15 mouse cellular contexts compared by ENCODE assay signal in genomic region chr10:44454753-44455152, GRCm38 (mm10).
DNase-seq lines count a peak whose midpoint lies in the region; ATAC-seq and TF ChIP-seq lines count a peak whose summit lies in the region.
"Had no signal": no experiment of that assay in that cellular context is flagged by ENCODE, and none has a peak within 500 bp of the region (broad histone marks: within the 10 kb centered on the region; RNA-seq: fewer than 3 reads in every experiment).

No protein-coding gene starts in this region.

- no peak for TF ChIP-seq EP300 in heart, adult 2 months (IDR thresholded peaks at IDR 0.05; ENCODE audit: insufficient read depth, low read depth, low read length)

- H3K9me3 ChIP-seq in midbrain, postnatal 0 days (ENCODE audit: low read length) = no peaks in the 10 kb centered on the region
- H3K9me3 ChIP-seq in midbrain, embryonic 10.5 days (replicated peaks) = no peaks in the 10 kb centered on the region
- no peaks in the 10 kb centered on the region for H3K9me3 ChIP-seq in intestine, embryonic 16.5 days (ENCODE audit: control insufficient read depth, low read length)
- H3K9me3 ChIP-seq: forebrain, embryonic 15.5 days; G1E; hindbrain, embryonic 15.5 days had no signal

- peaks cover 1% of the 10 kb centered on the region; the same call in 1 of the 2 replicates for H3K27me3 ChIP-seq in heart, adult 2 months (ENCODE audit: control insufficient read depth, insufficient read depth, low read length)
- peaks cover 13% of the 10 kb centered on the region; the same call in 1 of the 2 replicates for H3K27me3 ChIP-seq in midbrain, postnatal 0 days (ENCODE audit: insufficient read depth, low read length)
- peaks cover 65% of the 10 kb centered on the region for H3K27me3 ChIP-seq in midbrain, embryonic 10.5 days (ENCODE audit: low read depth, poor library complexity, severe bottlenecking)
- H3K27me3 ChIP-seq in intestine, embryonic 16.5 days (replicated peaks; ENCODE audit: control insufficient read depth, insufficient read depth, low read length) = no peaks in the 10 kb centered on the region

- H3K27ac ChIP-seq in heart, adult 2 months = peak overlapping the region; percentile 77
- no peak overlapping the region for H3K27ac ChIP-seq in midbrain, postnatal 0 days (ENCODE audit: low read depth, low read length)
- no peak overlapping the region for H3K27ac ChIP-seq in midbrain, embryonic 10.5 days (replicated peaks)
- H3K27ac ChIP-seq in intestine, embryonic 16.5 days (ENCODE audit: low read length) = peak overlapping the region; percentile 92
- H3K27ac ChIP-seq: forebrain, embryonic 15.5 days; hindbrain, embryonic 15.5 days had no signal

- ATAC-seq in midbrain, postnatal 0 days (ENCODE audit: low FRiP score) = no peak
- peak; percentile 62 for ATAC-seq in intestine, embryonic 16.5 days
- ATAC-seq: forebrain, embryonic 15.5 days had no signal

- TF ChIP-seq POLR2A in heart, adult 2 months (IDR thresholded peaks at IDR 0.05; ENCODE audit: insufficient read depth, low read depth, low read length) = no peak

- intact Hi-C loops in heart, adult 2 months (cut with DNase I) = loop anchor here (1.0 to 10.0 kb wide), 3 partner anchors 126 to 480 kb away; no protein-coding TSS in a partner anchor

- H3K4me2 ChIP-seq in midbrain, postnatal 0 days (ENCODE audit: low read depth, low read length, poor library complexity, severe bottlenecking) = no peak overlapping the region
- H3K4me2 ChIP-seq in intestine, embryonic 16.5 days (ENCODE audit: low read depth, low read length) = peak overlapping the region; percentile 73
- H3K4me2 ChIP-seq: forebrain, embryonic 15.5 days; hindbrain, embryonic 15.5 days had no signal

- DNase-seq in heart, adult 2 months = no peak
- DNase-seq in heart, postnatal 4 days = no peak
- DNase-seq in midbrain, postnatal 0 days (ENCODE audit: low spot score) = peak; percentile 53
- no peak for DNase-seq in midbrain, embryonic 10.5 days (ENCODE audit: low spot score)
- DNase-seq in spleen, postnatal 4 days (ENCODE audit: low spot score in 2 of 2) = no peak
- DNase-seq in thymus, postnatal 10 days (ENCODE audit: low spot score in 2 of 2) = no peak
- no peak for DNase-seq in right cerebral cortex, postnatal 36 days (ENCODE audit: low spot score in 2 of 2)
- DNase-seq: adrenal gland, adult 8-10 months; layer of hippocampus, postnatal 36 days; lung, postnatal 36 days; thymus, postnatal 25 days had no signal

- peaks cover 2% of the 10 kb centered on the region for H3K36me3 ChIP-seq in heart, adult 2 months (ENCODE audit: control insufficient read depth, insufficient read depth, low read length)
- H3K36me3 ChIP-seq in midbrain, postnatal 0 days (ENCODE audit: insufficient read depth, low read length) = no peaks in the 10 kb centered on the region
- H3K36me3 ChIP-seq in midbrain, embryonic 10.5 days = no peaks in the 10 kb centered on the region
- no peaks in the 10 kb centered on the region for H3K36me3 ChIP-seq in intestine, embryonic 16.5 days (ENCODE audit: control insufficient read depth, insufficient read depth, low read length)
- H3K36me3 ChIP-seq: forebrain, embryonic 15.5 days; hindbrain, embryonic 15.5 days had no signal

- TF ChIP-seq CTCF in heart, adult 2 months (IDR thresholded peaks at IDR 0.05) = peak; percentile 61
- peak; percentile 49 for TF ChIP-seq CTCF in midbrain, postnatal 0 days (IDR thresholded peaks at IDR 0.05)

- WGBS in heart, adult 2 months = 48% methylated on average over 4 of the region's 4 CpGs
- WGBS in midbrain, postnatal 0 days = 85% methylated on average over 4 of the region's 4 CpGs
- 80% methylated on average over 4 of the region's 4 CpGs for WGBS in midbrain, embryonic 10.5 days
- 53% methylated on average over 4 of the region's 4 CpGs for WGBS in intestine, embryonic 16.5 days

- peaks cover 1% of the 10 kb centered on the region; the same call in 1 of the 2 replicates for H3K4me1 ChIP-seq in heart, adult 2 months (ENCODE audit: control insufficient read depth, insufficient read depth, low read length)
- no peaks in the 10 kb centered on the region for H3K4me1 ChIP-seq in midbrain, postnatal 0 days (ENCODE audit: insufficient read depth, low read length)
- H3K4me1 ChIP-seq in midbrain, embryonic 10.5 days = peaks cover 32% of the 10 kb centered on the region
- peaks cover 6% of the 10 kb centered on the region for H3K4me1 ChIP-seq in intestine, embryonic 16.5 days (ENCODE audit: control insufficient read depth, insufficient read depth, low read length)

- H3K9ac ChIP-seq in heart, adult 2 months (ENCODE audit: low read depth, low read length) = no peak overlapping the region
- H3K9ac ChIP-seq in midbrain, postnatal 0 days (replicated peaks; ENCODE audit: low read length, poor library complexity, severe bottlenecking) = no peak overlapping the region
- H3K9ac ChIP-seq in intestine, embryonic 16.5 days (ENCODE audit: low read depth, low read length) = peak overlapping the region; percentile 44; the same call in 1 of the 2 replicates
- H3K9ac ChIP-seq: forebrain, embryonic 15.5 days; hindbrain, embryonic 15.5 days had no signal

- no peaks in the 10 kb centered on the region for H3K79me2 ChIP-seq in heart, adult 2 months (replicated peaks; ENCODE audit: control insufficient read depth, insufficient read depth, low read length)

- H3K4me3 ChIP-seq in heart, adult 2 months = 0 out of 2 replicates have a peak overlapping the region, but pooled peaks have one; percentile 6
- H3K4me3 ChIP-seq in midbrain, postnatal 0 days (ENCODE audit: low read depth, low read length) = no peak overlapping the region
- H3K4me3 ChIP-seq in midbrain, embryonic 10.5 days = no peak overlapping the region
- peak overlapping the region; percentile 56 for H3K4me3 ChIP-seq in intestine, embryonic 16.5 days (ENCODE audit: low read length)
- H3K4me3 ChIP-seq: forebrain, embryonic 15.5 days; hindbrain, embryonic 15.5 days had no signal

Comparison
In these comparisons a context has a peak if more than half of its experiments do, and no peak if none do; other contexts are left out.
1. H3K27ac ChIP-seq: peak in heart, adult 2 months (single experiment) and intestine, embryonic 16.5 days (single experiment); none in midbrain, postnatal 0 days (single experiment) and midbrain, embryonic 10.5 days (single experiment).
2. H3K4me3 ChIP-seq: peak in heart, adult 2 months (single experiment) and intestine, embryonic 16.5 days (single experiment); none in midbrain, postnatal 0 days (single experiment) and midbrain, embryonic 10.5 days (single experiment).